Mouse (Mus musculus): ENCODE results near the gene Lysmd2.
"Not testable (repeated sequence)": the region's sequence is repeated elsewhere in the genome, so short reads cannot be mapped to it uniquely, and the experiment has no call there.

The Lysmd2 gene

DNA sequence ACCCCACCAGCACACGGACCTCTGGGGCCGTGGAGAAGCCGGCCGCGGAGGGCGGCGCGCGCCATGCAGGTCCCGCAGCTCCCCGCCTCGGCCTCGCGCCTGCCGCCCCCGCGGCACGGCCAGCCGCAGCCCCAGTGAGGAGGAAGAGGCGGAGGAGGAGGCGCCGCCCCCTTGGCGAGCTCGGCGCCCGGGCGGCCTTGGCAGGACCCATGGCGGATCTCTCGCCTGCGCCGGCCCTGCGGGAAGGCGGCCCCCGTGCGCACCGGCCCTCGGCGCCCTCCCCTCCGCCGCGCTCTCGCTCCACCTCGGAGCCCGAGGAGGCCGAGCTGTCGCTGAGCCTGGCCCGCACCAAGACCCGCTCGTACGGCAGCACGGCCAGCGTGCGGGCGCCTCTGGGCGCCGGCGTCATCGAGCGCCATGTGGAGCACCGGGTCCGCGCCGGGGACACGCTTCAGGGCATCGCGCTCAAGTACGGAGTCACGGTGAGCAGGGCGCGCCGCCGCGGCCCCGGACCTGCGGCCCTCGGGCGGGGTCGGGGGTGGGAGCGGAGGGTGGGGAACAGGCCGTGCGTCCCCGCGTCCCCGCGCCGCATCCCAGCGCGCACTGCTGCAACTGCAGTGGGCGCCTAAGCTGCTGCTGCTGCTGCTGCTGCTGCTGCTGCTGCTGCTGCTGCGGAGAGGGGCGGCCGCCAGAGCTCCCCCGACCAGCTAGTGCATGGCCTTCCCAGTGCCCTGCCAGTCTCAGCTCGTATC is at the start of gene Lysmd2:
Gene Lysmd2 (plus strand): TSS at position 186 of the 752 bp plus-strand sequence.
- in situ Hi-C loops (cut with MboI; ENCODE audit: low sequenced_read_pairs) = no loop called here

DNA sequence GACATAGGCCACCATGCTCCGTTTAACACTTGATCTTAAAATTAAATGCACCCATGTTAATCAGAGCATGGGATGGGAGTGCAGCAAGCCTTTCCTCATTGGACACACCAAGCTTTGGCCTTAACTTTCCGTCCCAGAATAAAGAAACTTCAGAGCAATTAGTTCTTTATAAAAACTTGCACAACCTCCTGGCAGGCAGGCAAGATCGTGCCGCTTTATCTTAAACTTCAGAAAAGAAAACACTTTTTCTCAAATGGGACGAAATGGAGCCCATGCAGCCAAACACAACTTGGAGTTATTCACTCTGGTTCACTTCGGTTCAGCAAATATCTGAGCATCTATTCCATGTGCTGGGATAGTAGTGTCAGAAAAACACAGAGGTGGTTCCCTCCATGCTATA is 46.2 kb upstream of the Lysmd2 start:
- in situ Hi-C loops (cut with MboI; ENCODE audit: low sequenced_read_pairs) = no loop called here

DNA sequence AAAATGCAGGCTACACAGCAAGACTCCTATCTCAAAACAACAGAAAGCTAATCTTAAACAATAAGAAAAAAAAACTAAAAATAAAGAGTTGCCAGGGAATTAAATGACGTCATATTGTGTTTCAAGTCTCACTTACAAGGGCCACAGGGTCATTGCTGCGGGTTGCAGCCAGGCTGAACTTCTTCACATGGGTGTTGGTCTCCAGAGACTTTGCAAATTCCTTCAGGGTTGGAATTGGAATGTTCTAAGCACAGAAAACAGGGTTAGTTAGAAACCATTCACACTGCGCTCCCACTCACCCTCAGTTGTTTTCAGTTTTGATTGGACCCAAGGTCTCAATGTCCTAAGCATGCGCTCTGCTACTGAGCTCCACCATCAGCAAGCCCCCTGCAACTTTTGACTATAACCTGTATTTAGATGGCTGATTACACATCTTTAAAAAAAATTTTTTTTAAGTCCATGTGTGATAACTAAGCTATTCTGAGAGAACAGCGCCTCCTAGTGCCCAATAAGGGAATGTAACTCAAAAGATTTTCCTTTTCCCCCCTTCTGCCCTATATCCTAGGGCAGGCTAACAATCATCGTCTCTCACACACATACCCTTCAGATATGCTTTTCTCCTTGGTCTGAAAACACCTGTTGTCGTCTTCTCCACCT is 43.7 kb upstream of the Lysmd2 start:
- in situ Hi-C loops (cut with MboI; ENCODE audit: low sequenced_read_pairs) = no loop called here

DNA sequence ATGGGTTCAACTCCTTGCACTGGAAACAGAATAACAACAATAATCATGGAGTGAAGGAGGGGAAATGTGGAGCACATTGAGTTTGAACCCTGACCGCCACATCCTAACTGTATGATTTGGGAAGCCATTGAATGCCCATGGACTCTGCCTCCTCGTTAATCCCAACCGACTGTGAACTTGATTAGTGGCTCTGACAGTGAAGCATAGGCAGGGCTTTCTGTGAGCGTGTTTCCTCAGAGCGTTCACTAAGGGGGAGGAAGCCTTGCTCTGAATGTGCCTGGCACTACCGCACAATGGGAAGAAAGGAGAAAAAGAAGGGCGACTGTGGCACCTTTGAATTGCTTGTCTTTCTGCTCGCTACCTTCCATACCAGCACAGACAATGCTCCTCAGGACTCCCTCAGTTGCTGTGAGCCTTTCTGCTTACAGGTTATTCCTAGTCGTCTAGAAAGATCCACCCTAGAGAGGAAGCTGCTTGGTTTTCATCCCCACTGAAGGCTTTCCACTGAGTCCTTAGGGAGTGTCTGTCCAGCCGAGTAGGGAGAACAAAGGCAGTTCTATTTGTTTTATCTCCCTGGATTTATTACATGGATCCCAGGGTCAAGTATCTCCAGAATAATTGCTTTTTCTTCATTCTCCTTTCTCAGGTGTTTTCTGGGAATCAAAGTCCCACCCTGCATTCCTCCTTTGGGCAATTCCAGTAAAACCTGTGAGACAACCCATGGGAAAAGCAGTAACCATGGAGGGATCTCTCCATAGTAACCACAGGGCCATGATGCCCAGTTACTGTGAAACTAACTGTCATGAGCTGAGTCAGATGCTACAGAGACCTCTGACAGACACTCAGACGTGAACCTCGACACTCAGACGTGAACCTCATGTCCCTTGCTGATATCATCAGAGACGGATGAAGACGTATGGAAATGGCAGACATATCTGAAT is 35.4 kb upstream of the Lysmd2 start:
- in situ Hi-C loops (cut with MboI; ENCODE audit: low sequenced_read_pairs) = no loop called here

DNA sequence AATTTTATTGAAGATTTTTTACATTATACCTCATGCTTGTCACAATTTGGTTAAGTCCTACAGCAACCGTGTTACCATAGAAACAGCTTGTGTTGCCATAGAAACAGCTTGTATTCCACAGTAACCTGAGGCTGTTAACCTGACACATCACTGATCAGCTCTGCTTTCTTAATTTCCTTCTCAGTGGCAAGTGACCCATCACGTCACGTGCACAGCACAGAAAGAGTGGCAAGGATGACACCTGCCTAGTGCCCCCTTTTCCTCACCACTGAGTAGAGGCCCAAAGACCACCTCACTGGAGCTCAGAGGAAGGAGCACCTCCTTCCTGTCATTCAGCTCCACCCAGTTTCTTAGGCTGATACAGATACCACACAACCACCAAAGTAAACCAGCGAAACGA is 32.1 kb upstream of the Lysmd2 start:
- in situ Hi-C loops (cut with MboI; ENCODE audit: low sequenced_read_pairs) = no loop called here

DNA sequence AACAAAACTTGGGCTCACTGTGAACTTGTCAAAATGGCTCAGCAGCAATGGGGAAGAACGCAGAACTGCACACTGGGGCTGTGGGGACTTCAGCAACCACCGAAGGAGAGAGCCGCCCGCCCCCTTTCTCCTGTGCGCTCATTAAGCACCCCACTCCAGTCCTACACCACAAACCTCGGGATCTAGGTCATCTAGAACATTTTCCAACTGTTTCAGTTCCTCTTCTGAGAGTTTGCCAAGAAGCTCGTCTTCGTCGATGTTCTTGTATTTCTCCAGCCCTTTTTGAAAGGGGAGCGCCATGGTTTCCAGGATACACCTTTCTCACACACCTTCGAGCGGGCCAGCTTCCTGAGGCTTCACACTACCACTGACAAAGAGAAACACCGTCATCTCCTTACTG is 28.5 kb upstream of the Lysmd2 start:
- in situ Hi-C loops (cut with MboI; ENCODE audit: low sequenced_read_pairs) = no loop called here

DNA sequence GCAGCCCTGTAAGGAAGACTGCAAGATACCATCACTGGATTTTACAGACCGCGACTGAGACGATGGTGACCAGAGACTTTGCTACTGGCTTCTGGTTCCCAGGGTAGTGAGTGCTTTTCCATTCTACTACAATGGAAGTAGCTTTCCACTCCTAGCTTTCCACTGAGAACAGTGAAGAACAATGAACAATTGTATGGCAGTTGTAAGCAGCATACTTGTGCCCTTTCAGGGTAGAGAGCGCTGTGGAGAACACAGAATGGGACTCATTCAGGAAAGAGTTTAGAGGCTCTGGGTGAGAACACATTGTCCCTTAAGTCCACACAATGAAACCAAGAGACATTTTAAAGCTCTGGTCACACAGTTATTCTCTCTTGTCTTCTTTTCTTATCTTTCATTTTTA is 27.9 kb upstream of the Lysmd2 start:
- in situ Hi-C loops (cut with MboI; ENCODE audit: low sequenced_read_pairs) = no loop called here

DNA sequence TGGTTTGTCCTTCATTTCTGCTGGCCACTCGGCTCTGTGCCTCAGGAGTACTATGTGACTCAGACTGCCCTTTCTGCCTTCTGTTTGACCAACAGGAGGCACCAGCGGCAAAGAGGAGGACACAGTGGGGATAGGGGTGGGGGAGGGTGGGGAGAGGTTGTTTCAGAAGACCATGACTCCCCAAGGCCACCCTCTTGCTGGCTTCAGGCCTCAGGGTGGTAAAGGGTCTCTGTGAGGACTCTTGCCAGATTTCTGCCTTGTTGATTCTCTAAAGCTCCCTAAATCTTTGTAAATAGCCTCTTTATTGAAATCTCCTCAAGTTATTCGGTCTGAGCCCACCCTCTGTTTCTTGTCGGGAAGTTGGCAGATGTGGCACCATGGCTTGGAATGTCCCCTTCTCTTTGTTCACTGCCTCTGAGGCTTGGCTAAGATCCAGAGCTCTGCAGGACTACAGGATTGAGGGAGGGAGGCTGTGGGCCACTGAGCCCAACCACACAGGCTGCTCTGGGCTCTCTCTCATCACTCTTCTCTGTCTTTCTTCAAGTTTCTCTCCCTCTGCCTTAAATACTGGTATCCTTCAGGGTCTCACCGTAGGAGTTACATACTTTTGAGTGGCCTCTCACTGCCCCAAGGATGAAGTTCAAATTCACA is 26.2 kb upstream of the Lysmd2 start:
- in situ Hi-C loops (cut with MboI; ENCODE audit: low sequenced_read_pairs) = no loop called here

DNA sequence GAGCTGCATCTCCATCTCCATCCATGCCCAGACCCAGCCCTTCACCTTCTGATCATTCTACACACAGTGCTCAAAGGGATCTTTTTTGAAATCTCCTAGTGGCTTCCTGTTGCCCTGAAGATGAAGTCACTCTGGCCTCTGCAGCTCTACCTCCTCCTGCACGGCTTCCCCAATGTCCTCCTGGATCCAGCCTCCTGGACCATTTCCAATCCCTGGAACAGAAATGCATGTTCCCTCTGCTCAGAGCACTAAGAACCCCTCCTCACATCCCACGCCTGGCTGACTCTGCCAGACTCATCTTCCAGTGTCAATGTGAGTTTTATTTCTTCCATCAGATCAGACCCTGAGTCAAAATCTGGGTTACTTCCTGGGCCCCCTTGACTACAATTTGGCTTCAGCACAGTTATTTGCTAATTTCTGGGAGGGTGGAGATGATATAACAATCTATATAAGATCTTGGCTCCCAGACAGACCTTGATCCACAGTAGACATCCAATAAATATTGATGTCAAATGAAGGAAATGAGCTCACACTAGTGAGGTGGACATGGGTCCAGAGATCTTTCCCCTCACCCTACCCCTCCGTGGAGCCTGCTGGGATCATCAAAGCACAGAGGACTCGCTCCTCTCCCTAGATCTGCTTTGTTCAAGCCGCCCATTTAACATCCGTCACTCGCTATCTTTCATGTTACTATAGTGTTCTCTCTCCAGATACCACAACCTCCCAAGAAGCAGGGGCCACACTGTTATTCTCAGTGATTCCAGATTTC is 25.2 kb upstream of the Lysmd2 start:
- in situ Hi-C loops (cut with MboI; ENCODE audit: low sequenced_read_pairs) = no loop called here

DNA sequence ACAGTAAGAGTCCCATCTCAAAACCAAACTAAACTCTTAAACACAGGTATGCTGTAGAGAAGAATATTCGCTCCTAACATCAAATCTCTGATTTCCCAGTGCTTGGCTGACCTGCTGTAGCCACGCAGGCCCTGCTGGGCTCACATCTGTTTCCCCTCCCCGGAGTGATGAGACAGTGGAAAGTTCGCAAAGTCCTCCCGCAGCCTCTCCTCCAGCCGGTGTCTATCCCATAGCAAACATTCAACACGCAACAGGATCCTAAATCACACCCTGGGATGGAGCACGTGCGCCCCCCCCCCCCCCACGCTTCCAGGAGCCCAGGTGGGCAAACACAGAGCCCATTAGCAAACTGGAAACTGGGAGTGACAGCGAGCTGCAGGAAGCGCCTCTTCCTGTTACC is 24.0 kb upstream of the Lysmd2 start:
- in situ Hi-C loops (cut with MboI; ENCODE audit: low sequenced_read_pairs) = no loop called here

DNA sequence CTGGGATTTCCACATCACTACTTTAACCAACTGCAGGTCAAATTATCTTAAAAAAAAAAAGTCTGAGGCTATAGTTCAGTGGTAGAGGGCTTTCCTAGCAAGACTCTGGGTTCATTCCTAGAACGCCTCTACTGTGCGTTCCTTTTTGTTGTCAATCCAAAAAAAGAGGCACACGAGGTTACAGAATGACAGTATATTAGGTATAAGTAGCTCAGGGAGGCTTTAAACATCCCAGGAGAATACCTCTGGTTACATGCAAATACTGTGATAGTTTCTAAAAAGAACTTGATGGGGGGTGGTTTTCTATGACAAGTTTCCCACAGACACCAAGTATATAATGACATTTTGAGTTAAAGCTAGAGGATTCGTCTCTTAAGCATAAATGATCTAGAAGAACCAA is 18.0 kb upstream of the Lysmd2 start:
- in situ Hi-C loops (cut with MboI; ENCODE audit: low sequenced_read_pairs) = no loop called here

DNA sequence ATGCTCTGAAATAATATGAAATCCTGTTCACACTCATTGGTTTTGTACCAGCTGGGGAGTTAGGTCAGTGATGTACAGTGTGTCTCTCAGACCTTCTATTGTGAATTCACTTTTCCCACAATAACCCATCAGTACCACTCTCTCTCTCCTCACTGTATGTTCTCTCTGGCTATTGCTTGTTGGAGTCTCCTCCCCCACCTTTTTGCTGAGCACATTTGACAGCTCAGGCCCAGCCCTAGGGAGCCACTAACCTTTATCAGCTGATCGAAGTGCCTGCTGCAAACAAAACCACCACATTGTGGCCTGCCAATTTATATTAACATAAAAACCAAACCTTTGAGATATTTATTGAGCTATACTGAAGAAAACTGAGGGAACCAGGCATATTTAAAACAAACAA is 16.0 kb upstream of the Lysmd2 start:
- in situ Hi-C loops (cut with MboI; ENCODE audit: low sequenced_read_pairs) = no loop called here

DNA sequence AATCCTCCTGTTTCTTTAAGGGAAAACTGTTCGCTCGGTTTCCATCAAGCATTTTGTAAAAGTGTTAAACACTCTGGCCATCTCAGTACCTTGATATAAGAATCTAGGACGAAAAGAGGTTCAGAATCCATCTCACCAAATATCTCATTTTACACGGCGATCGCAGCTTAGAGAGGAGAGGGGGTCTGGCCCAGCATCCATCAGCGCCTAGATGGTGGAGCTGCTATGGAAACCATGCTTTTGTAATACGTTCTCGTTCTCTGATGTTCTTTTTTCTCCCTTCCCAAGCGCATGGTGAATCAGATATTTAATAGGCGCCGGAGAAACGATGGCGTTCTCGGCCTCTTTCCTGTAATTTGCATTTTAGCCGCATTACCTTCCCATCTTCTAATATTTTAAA is 15.6 kb upstream of the Lysmd2 start:
- in situ Hi-C loops (cut with MboI; ENCODE audit: low sequenced_read_pairs) = no loop called here

DNA sequence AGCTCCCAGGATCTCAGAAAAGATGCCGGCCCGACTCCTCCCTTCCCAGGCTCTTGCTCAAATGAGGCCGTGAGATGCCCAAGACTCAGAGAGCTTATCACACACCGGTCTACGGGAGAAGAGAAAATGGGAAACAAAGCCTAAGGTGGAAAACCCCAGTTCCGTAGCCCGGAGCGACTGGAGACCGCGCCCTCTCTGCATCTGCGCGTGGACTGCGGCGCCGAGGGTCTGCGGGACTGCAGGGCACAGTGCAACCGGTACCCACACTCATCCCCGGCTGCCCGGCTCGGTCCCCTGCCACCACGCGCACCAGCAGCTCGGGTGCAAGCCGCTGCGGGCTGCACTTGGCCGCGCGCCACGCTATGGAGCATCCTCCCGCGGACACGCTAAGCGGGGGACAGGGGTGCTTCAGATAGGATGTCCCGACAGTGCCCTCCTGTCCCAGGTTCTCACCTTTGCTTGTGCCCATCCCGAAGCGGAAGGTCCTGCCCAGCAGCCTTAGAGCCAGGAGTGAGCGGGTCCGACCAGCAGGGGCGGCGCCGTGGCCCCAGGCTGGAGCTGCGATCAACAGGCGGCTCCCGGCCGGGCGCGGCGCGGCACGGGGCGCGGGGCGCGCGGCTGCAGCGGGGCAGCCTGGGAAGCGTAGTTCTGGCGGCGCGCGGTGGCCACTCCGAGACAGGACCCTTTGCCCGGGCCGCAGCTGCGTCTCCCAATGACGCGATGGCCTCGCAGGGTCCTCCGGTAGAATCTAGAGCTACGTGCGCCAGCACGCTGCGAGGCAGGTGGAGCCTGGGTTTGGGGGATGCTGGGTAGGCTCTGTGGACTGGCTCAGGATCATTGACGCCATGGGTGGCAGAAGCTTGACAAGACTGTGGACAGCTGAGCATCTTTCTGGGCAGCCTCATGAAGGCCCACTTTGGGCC is 14.7 kb upstream of the Lysmd2 start, which contains the start of gene Tmod2:
Gene Tmod2 (minus strand): TSS at position 755 of the 923 bp plus-strand sequence.
- in situ Hi-C loops (cut with MboI; ENCODE audit: low sequenced_read_pairs) = no loop called here

DNA sequence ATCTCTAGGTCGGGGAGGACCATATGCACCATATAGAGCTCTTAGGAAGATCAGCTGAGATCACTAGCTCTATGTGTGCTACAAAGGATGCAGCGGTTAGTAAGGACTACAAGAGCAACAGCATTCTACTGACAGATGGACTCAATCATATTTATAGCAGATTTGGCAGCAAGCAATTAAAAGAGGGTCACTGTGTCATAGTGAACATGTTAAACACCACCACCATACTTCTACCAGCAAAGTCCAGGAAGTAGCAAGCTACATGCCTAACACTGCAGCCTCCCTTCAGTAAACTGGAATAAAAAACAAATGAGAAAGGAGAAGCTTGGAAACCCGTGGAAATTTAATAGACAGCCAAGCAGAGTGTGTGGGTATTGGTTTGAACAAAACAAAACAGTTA is 9.0 kb upstream of the Lysmd2 start:
- in situ Hi-C loops (cut with MboI; ENCODE audit: low sequenced_read_pairs) = no loop called here

DNA sequence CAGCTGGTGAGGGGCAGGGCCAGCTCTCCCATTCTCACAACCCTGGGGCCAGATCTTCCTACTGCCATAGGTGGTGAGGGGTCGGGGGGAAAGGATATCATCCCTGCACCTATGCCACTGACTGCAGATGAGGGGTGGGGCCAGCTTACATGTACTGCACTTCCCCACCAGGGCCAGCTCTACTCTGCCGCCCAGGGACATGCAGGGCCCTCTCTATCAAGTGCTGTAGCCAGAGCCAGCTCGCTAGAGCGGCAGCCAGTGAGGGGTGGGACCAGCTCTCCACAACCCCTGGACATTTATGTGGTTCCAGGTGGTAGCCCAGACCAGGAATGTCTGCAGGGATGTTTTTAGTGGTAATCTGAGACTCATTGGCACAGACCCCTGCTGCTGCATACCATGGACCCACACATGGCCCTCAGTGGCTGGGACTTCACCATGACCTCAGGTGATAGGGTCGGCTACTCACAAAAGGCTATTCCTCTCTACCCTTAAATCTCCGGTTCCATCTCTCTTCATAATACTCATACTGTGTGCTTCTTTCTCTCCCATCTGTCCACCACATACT is 6.6 kb upstream of the Lysmd2 start:
- in situ Hi-C loops (cut with MboI; ENCODE audit: low sequenced_read_pairs) = no loop called here

DNA sequence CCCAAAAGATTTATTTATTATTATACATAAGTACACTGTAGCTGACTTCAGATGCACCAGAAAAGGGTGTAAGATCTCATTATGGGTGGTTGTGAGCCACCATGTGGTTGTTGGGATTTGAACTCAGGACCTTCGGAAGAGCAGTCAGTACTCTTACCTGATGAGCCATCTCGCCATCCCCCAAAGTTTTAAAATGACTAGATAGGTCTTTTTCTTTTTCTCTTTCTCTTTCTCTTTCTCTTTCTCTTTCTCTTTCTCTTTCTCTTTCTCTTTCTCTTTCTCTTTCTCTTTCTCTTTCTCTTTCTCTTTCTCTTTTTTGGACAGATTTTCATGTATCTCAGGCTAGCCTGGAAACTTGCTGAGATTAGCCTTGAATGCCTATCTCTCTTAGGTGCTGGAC is 5.8 kb upstream of the Lysmd2 start:
- in situ Hi-C loops (cut with MboI; ENCODE audit: low sequenced_read_pairs) = not testable (repeated sequence)

DNA sequence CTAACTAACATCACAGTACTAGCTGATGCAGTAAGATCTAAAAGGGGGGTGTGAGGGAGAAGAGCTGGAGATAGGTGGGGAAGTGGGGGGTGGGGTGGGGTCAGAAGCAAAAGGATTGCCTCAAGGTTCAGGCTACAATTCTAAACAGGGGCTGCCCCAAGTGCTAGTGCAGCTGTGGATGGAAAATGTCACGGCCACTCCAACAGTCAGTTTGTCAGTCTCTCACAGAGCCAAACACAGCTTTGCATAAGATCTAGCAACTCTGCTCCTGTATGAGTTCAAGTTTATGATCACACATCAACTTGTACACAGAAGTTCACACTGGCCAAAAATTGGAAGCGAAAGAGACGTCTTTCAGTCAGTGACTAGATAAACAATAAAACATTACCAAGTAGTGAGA is 4.1 kb upstream of the Lysmd2 start:
- in situ Hi-C loops (cut with MboI; ENCODE audit: low sequenced_read_pairs) = no loop called here

DNA sequence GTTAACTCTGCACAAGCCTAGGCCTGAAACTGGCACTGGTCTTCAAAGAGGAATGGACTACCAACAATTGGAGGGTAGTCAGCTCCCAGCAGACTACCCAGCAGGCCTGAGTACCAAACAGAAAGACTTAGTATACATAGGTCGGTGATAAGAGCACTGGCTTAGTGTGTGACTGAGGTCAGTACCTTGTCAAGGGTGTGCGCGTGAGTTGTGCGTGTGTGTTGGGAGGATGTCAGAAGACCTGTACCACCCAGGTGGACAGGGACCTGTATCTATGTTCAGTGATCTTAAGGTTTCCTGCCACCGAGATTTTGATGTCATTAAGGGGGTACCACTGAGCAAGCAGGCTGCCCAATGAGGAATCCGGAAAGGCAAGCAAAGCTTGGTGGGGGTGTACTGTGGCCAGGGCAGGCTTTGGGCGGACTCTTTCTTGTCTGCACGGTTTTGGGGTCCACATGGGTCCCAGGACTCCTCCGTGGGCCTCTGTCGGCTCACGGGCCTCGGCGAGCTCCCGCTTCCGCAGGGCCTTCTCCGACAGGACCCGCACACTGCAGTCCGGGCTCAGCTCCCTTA is 472 bp upstream of the Lysmd2 start:
- in situ Hi-C loops (cut with MboI; ENCODE audit: low sequenced_read_pairs) = no loop called here

Measured in CH12F3 (cell line).